Mouse (Mus musculus): ENCODE data around the gene Abcc3.

Abcc3 gene

GRCm38 (mm10) chr11:94392672-94393109 lies at the start of gene Abcc3:
Gene Abcc3 (minus strand): TSS chr11:94392997.
- DNase-seq (ENCODE audit: low read depth, low spot score): peak; percentile 48

GRCm38 (mm10) chr11:94441752-94442151 lies 49.0 kb upstream of the Abcc3 start:
- DNase-seq (ENCODE audit: low read depth, low spot score): no peak

DNA sequence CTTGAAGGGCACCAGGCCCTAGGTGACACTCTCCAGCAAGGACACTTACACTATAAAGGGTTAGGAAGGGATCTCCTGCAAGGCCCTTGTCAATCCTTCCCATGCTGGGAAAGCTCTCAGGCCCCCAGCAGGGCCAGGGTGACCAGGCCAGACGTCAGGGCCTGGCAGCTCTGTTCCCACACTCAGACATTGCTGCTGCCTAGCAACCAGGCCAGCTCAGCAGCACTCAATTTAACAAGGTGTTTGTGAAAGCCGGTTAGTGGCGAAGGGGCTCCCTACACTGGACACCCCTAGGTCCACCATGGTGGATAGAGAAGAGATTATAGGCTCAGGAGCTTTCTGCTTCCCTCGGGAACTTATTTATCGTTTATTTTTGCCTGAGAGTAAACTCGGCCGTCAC lies 48.3 kb upstream of the Abcc3 start:
- DNase-seq (ENCODE audit: low read depth, low spot score): no peak

DNA sequence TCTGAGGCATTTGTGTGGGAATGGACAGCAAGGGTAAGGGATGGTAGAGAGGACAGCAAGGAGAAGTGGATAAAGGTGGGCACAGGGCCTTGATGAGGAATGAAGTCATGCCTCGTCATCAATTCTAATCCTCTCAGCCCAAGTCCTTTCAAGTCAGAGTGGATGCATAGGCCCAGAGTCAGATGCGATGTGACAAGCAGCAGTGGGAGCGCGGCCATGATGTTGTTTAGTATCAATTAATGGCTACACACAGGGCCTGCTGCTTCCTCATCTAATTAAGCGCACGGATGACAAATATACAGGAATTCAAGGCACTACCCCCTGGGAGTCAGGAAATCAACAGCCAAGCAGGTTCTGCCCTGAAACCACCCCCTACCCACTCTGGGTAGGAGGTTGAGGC lies 47.6 kb upstream of the Abcc3 start:
- DNase-seq (ENCODE audit: low read depth, low spot score): no peak

DNA sequence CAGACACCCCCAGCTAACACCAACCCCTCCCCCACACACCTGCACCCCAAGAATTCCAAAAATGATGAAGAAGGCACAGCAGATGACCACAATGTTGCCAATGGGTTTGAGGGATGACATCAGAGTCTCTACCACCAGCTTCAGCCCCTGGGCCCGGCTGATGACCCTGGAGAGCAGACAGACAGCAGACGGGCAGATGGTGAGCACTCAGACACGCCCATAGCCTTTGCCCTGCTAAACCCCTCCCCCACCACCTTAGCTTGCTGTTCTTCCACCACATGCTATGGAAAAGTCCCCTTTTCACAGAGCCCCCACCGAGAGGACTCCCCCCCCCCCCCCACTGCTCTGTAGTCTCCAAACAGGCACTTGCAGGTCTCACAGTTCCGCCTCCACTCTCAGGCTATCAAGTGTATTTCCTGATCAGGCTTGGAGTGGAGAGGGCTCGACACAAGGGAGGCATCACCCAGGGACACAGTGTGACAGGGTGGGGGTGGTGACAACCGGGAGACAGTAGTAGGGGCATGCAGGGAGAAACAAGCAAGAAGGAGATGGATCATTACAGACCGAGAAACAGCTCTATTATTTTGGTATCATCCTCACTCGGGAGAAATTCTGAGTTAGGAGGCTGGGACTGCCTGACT lies 36.3 kb upstream of the Abcc3 start:
- DNase-seq (ENCODE audit: low read depth, low spot score): no peak

- DNase-seq (ENCODE audit: low read depth, low spot score): no peak
Observed at GRCm38 (mm10) chr11:94428091-94428835, 35.5 kb upstream of the Abcc3 start.

- no peak for DNase-seq (ENCODE audit: low read depth, low spot score)
Observed at GRCm38 (mm10) chr11:94425656-94426055, 32.9 kb upstream of the Abcc3 start.

GRCm38 (mm10) chr11:94425215-94425614 lies 32.4 kb upstream of the Abcc3 start:
- no peak for DNase-seq (ENCODE audit: low read depth, low spot score)

- DNase-seq (ENCODE audit: low read depth, low spot score): no peak
Observed at GRCm38 (mm10) chr11:94424380-94424779, 31.6 kb upstream of the Abcc3 start.

- no peak for DNase-seq (ENCODE audit: low read depth, low spot score)
Observed at GRCm38 (mm10) chr11:94423855-94424254, 31.1 kb upstream of the Abcc3 start.

DNA sequence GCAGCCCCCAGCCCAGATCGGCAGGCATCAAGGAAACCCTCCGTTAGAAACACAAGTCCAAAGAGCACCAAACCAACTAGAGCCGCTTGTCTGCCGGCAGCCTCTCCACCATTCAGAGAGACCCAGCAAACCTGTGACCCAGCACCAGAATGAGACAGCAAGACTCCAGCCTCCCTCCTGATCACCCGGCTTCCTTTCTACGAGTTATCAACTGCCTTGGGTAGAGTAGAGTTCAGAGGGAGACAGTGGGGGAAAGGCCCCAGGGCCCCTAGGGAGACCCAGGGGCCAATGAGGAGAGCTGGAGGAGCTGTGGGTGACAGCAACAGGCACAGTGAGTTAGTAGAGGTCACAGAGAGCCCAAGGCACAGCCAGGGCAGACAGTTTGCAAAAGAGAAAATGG lies 28.2 kb upstream of the Abcc3 start:
- DNase-seq (ENCODE audit: low read depth, low spot score): no peak

DNA sequence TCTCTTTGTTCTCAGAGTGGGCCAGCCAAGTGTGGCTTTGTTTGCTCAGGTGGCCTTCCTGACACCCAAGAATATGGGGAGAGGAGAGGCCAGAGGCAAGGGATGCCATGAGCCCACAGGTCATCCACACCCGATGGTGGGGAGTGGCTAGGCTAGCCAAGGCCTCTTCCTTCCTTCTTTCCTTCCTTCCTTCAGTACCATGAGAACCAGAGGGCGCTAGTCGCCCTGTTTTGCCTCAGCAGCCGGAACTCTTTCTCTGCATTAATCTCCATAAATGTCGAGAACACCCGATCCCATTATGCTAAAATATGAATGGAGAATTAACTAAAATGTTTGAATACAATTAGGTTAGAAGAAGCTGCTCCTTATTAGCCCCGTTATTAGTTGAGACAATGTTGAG lies 27.5 kb upstream of the Abcc3 start:
- no peak for DNase-seq (ENCODE audit: low read depth, low spot score)

DNA sequence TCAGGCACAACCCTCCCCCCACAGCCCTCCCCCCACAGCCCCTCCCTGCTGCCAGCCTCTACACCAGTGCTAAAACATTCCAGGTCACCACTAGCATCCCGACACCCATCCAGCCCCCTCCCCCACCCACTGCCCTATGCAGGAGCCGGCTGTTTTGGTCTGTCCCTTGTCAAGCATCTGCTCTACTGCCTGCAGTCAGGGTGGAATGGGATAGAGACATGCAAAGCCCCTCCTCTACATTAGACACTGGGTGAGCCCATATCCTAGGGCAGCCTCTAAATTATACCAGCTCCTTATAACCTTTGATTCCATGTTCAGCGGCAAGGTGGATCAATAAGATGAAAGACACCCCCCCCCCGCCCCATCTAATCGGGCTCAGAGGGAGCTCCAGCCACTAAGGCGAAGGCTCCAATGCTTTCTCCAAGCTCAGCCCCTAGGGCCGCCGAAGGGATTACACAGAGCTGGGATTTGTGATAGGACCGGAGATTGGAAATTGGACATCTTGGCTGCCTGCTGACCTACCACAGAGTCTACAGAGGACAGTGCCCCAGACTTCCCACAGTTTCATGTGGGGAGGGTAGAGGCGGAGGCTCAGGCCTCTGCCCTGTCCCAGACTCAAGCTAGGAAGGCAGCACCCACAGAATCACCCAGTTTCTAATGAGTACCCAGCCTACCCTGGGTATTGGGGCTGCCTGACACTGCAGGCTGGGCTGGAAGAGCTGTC lies 26.4 kb upstream of the Abcc3 start:
- no peak for DNase-seq (ENCODE audit: low read depth, low spot score)

DNA sequence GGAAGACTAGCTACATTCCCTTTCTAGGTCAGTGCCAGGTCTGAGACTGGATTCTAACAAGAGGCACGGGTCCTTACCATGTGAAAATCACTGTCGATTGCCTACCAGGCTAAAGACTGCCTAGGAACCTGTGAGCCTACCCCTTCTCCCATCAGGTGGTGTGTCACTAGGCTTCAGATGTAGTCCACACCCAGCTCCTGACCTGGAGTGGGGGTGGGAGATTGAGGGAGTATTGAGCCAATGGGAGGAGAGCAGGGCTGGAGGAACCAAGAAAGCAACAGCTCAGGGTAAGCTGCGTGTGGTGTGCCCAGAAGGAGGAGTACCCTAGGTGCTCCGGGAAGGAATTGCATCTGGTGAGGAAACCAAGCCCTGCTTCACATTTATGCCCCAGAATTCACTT lies 21.2 kb upstream of the Abcc3 start:
- no peak for DNase-seq (ENCODE audit: low read depth, low spot score)

DNA sequence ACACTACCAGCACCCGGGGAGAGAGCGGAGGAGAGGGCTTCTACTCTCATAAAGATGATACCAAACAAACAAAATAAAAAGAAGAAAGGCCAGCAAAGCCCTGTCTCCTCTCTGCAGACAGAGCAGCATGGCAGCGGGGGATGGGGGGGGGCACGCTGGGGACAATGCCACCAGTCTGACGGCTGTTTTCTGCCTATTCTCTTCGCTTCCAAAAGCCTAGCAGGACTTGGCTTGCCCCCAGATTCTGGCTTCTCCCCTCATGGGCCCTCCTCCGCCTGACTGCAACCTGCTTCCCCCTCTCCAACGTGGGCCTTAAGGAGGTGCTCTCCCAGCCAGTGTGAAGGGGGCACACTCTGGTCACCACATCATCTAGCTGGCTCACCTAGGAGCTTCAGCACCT lies 20.7 kb upstream of the Abcc3 start:
- no peak for DNase-seq (ENCODE audit: low read depth, low spot score)

GRCm38 (mm10) chr11:94412998-94413469 lies 20.2 kb upstream of the Abcc3 start:
- no peak for DNase-seq (ENCODE audit: low read depth, low spot score)

GRCm38 (mm10) chr11:94412562-94412961 lies 19.8 kb upstream of the Abcc3 start:
- DNase-seq (ENCODE audit: low read depth, low spot score): no peak

DNA sequence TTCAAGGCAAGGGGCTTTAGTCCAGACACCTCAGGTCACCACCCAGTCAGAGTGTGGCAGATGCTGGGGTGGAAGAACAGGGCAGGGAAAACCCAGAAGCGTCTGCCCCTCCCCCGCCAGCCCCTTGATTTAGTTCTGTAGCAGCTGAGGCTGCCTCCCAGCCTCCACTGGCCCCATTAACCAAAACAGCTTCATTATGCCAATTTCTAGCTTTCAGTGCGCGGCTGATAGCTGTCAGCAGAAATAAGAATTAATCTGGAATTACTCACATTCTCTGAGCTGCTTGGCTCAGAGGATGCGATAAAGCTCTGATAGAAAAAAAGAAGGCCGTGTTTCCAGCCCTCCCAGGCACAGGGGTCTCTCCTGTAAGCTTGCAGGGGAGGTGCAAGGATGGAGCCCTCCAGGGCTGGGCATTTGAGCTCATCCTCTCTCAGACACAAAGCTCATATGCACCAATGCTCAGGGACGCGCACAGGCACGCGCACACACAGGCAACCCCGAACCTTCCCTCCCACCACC lies 15.1 kb upstream of the Abcc3 start:
- no peak for DNase-seq (ENCODE audit: low read depth, low spot score)

DNA sequence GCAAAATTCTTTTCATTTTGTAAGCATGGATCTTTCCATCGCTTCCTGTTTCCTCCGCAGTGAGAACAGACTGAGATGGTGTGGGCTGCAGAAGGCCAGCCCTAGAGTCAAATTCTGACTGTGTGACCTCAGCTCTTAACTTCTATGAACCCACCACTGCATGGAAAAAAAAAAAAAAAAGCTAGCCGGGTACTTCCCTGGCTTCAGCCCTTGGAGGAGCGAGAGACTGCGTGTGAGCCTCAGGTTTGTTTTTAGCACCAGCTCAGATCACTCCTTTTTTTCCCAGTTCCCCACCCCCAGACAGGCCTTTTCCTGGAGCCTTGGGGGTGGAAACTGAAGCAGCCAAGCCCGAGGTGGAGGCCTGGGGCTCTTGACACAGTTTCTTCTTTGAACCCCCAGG lies 12.6 kb upstream of the Abcc3 start:
- no peak for DNase-seq (ENCODE audit: low read depth, low spot score)

GRCm38 (mm10) chr11:94404641-94405260 lies 12.0 kb upstream of the Abcc3 start:
- peak; percentile 49 for DNase-seq (ENCODE audit: low read depth, low spot score)

- DNase-seq (ENCODE audit: low read depth, low spot score): no peak
Observed at GRCm38 (mm10) chr11:94404178-94404577, 11.4 kb upstream of the Abcc3 start.

DNA sequence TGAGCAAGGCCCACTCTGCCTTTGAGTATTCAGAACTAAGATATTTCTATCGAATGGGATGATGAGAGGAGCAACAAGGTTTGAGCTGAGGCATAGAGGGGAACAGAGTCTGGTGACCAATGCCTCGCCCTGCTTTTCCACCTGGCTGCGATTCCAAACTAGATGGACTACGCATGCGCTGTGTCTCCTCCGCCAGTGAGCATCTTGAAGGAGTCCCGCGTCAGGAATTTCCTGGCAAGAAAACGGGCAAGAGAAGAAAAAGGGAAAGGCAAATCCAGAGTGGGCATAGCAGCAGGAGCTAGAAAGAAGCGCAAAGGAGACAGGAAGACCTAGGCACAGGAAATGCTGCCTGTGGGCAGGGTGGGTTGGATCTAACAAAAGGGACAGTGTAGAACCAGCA lies 11.0 kb upstream of the Abcc3 start:
- DNase-seq (ENCODE audit: low read depth, low spot score): no peak
